Mouse (Mus musculus) testis, adult 2 months (tissue): ENCODE measurements around the gene Hoxb5.

Source experiments
- CTCF ChIP-seq: fragments of 200-500 bp; IDR thresholded peaks from 2 replicates; pipeline ENCODE4 v1.5.1; 2012; ENCODE audit warnings: low read depth, mild to moderate bottlenecking, inconsistent platforms, low read length, moderate library complexity; ENCODE audit not compliant: control insufficient read depth, insufficient read depth, insufficient replicate concordance
- POLR2A ChIP-seq: fragments of 200-500 bp; IDR thresholded peaks from 2 replicates; pipeline ENCODE4 v1.6.1; 2012; ENCODE audit warnings: low read depth, mild to moderate bottlenecking, inconsistent platforms, low read length, moderate library complexity; ENCODE audit not compliant: control insufficient read depth

GRCm38 (mm10) chr11:96328605-96329004 lies 25.5 kb downstream of the Hoxb5 start:
- no peak for TF ChIP-seq CTCF
- TF ChIP-seq POLR2A = no peak
